ENCODE assay signal across 9 mouse cellular contexts in genomic region chr3:88738641-88739040, GRCm38 (mm10). TPM values are rescaled to one million over a fixed set of nuclear protein-coding genes. Genes with fewer than 3 reads are reported as not detected.
A peak's percentile ranks its signal among the peaks of the same experiment; 100 is the strongest.
DNase-seq lines count a peak whose midpoint lies in the region; ATAC-seq and TF ChIP-seq lines count a peak whose summit lies in the region.
"Had no signal": no experiment of that assay in that cellular context is flagged by ENCODE, and none has a peak within 500 bp of the region (broad histone marks: within the 10 kb centered on the region; RNA-seq: fewer than 3 reads in every experiment).

No protein-coding gene starts in this region.

- no peaks in the 10 kb centered on the region for H3K36me3 ChIP-seq in G1E (replicated peaks)
- H3K36me3 ChIP-seq in limb, embryonic 10.5 days, result peaks cover 6% of the 10 kb centered on the region

- TF ChIP-seq POLR2A in bone marrow, adult 2 months (IDR thresholded peaks at IDR 0.05; ENCODE audit: borderline replicate concordance, control insufficient read depth, low read depth, low read length), result no peak

- H3K27ac ChIP-seq in left cerebral cortex, adult 2 months, result no peak overlapping the region
- H3K27ac ChIP-seq in bone marrow, adult 2 months (ENCODE audit: control insufficient read depth, insufficient read depth, low read depth, low read length, poor library complexity), result no peak overlapping the region
- H3K27ac ChIP-seq in gastrocnemius, adult 2 months, result no peak overlapping the region
- H3K27ac ChIP-seq in limb, embryonic 10.5 days, result no peak overlapping the region

- H3K4me3 ChIP-seq in left cerebral cortex, adult 2 months, result no peak overlapping the region
- no peak overlapping the region for H3K4me3 ChIP-seq in G1E (ENCODE audit: low read depth, low read length)
- no peak overlapping the region for H3K4me3 ChIP-seq in bone marrow, adult 2 months (replicated peaks; ENCODE audit: control insufficient read depth, low read depth, low read length)
- H3K4me3 ChIP-seq in gastrocnemius, adult 2 months, result no peak overlapping the region
- H3K4me3 ChIP-seq in limb, embryonic 10.5 days, result no peak overlapping the region
- H3K4me3 ChIP-seq: myocyte had no signal

- intact Hi-C loops in left cerebral cortex, adult 2 months (cut with DNase I), result loop anchor here (5.0 kb wide), 1 partner anchor 146 kb away; no protein-coding TSS in a partner anchor
- intact Hi-C loops in gastrocnemius, adult 2 months (cut with DNase I), result loop anchor here (5.0 kb wide), 2 partner anchors 61 to 146 kb away; no protein-coding TSS in a partner anchor

- H3K4me1 ChIP-seq in G1E (ENCODE audit: insufficient read depth, low read depth, low read length), result no peaks in the 10 kb centered on the region; the same call in 1 of the 2 replicates
- H3K4me1 ChIP-seq in bone marrow, adult 2 months (ENCODE audit: control insufficient read depth, insufficient read depth, low read length), result no peaks in the 10 kb centered on the region; the same call in 1 of the 2 replicates
- no peaks in the 10 kb centered on the region for H3K4me1 ChIP-seq in limb, embryonic 10.5 days

- no peak for ATAC-seq in G1E (ENCODE audit: extremely low read depth, insufficient number of reproducible peaks, low FRiP score, poor library complexity, severe bottlenecking)
- no peak for ATAC-seq in inflammation-experienced regulatory T-cells, adult 6 months

- peak in 1 of 2 experiments; percentile 42 for DNase-seq in left cerebral cortex, adult 2 months (ENCODE audit: extremely low spot score in 1 of 2, low spot score in 2 of 2)
- DNase-seq in left cerebral cortex, adult 8-10 months (ENCODE audit: low spot score in 2 of 2), result no peak
- no peak for DNase-seq in G1E (ENCODE audit: low spot score)
- DNase-seq in gastrocnemius, adult 2 months, result peak; percentile 74
- DNase-seq in limb, embryonic 10.5 days (ENCODE audit: low spot score), result peak; percentile 58
- peak; percentile 31 for DNase-seq in right cerebral cortex, postnatal 25 days

- H3K27me3 ChIP-seq in G1E (ENCODE audit: insufficient read depth, low read length), result peaks cover 5% of the 10 kb centered on the region; the same call in 1 of the 2 replicates
- no peaks in the 10 kb centered on the region for H3K27me3 ChIP-seq in limb, embryonic 10.5 days (ENCODE audit: low read depth, poor library complexity, severe bottlenecking)

- H3K9me3 ChIP-seq in G1E (replicated peaks), result peaks cover 3% of the 10 kb centered on the region; the same call in 1 of the 2 replicates
- no peaks in the 10 kb centered on the region for H3K9me3 ChIP-seq in limb, embryonic 10.5 days (replicated peaks)

- peak; percentile 72 for TF ChIP-seq CTCF in left cerebral cortex, adult 2 months (IDR thresholded peaks at IDR 0.05)
- peak; percentile 83 for TF ChIP-seq CTCF in G1E (IDR thresholded peaks at IDR 0.05; ENCODE audit: low read depth, low read length)
- TF ChIP-seq CTCF in bone marrow, adult 2 months (IDR thresholded peaks at IDR 0.05; ENCODE audit: control insufficient read depth, insufficient read depth, low read length), result peak; percentile 91
- TF ChIP-seq CTCF in gastrocnemius, adult 2 months (IDR thresholded peaks at IDR 0.05), result peak; percentile 89

- WGBS in bone marrow, adult 2 months, result 17% methylated on average over 3 of the region's 3 CpGs
- 63% methylated on average over 3 of the region's 3 CpGs for WGBS in limb, embryonic 10.5 days

RNA-seq across cellular contexts. Expression of gene Rit1, which starts 22.0 kb away (rescaled TPM):
- total RNA-seq in left cerebral cortex, adult 2 months (2021), result 10 to 100 TPM; 41.1 to 45.8 TPM
- total RNA-seq in left cerebral cortex, adult 8-10 months (2022), result 10 to 100 TPM; 36.3 to 42.0 (median 40.6) TPM
- total RNA-seq in G1E (2014; fragmentation: Nextera tagmentation), result 29.7 and 30.8 TPM in 2 replicates
- 30.2 and 35.8 TPM in 2 replicates for total RNA-seq in G1E (2017)
- 18.2 and 18.3 TPM in 2 replicates for polyA plus RNA-seq in G1E (2012)
- 43.6 and 61.7 TPM in 2 replicates for polyA plus RNA-seq in bone marrow, adult 2 months (2011; ENCODE audit: insufficient read depth, insufficient read length, low replicate concordance, missing spikeins)
- total RNA-seq in gastrocnemius, adult 2 months (2021), result 10 to 100 TPM; 20.8 to 20.9 TPM
- 26.8 and 28.4 TPM in 2 replicates for polyA plus RNA-seq in limb, embryonic 10.5 days (2016; fragmentation: Nextera tagmentation; extraction: Ambion mirVana)
- polyA plus RNA-seq in inflammation-experienced regulatory T-cells, adult 6 months (2017; shearing (Covaris generic)), result 10 to 100 TPM; 34.1 to 55.2 (median 40.3) TPM

RNA-seq across cellular contexts. Expression of gene Syt11, which starts 36.3 kb away (rescaled TPM):
- total RNA-seq in left cerebral cortex, adult 2 months (2021), result 100 to 1,000 TPM; 513 to 521 TPM
- 100 to 1,000 TPM; 529 to 574 (median 545) TPM for total RNA-seq in left cerebral cortex, adult 8-10 months (2022)
- total RNA-seq in G1E (2014; fragmentation: Nextera tagmentation) (3.1 and 4.4 TPM in 2 replicates), G1E (2017) (0.52 and 0.82 TPM in 2 replicates)
- polyA plus RNA-seq in G1E (2012), result 0.11 and 0.14 TPM in 2 replicates
- 3.4 and 5.5 TPM in 2 replicates for polyA plus RNA-seq in bone marrow, adult 2 months (2011; ENCODE audit: insufficient read depth, insufficient read length, low replicate concordance, missing spikeins)
- total RNA-seq in gastrocnemius, adult 2 months (2021), result 1 to 10 TPM; 2.7 to 5.2 TPM
- polyA plus RNA-seq in limb, embryonic 10.5 days (2016; fragmentation: Nextera tagmentation; extraction: Ambion mirVana), result 15.1 and 28.1 TPM in 2 replicates
- 100 to 1,000 TPM; 105 to 132 (median 111) TPM for polyA plus RNA-seq in inflammation-experienced regulatory T-cells, adult 6 months (2017; shearing (Covaris generic))

RNA-seq across cellular contexts. Expression of gene Khdc4, which starts 53.0 kb away (rescaled TPM):
- total RNA-seq in left cerebral cortex, adult 2 months (2021), result 10 to 100 TPM; 55.3 to 59.3 TPM
- 10 to 100 TPM; 46.2 to 57.4 (median 51.3) TPM for total RNA-seq in left cerebral cortex, adult 8-10 months (2022)
- total RNA-seq in G1E (2014; fragmentation: Nextera tagmentation), result 98.1 and 102 TPM in 2 replicates
- 83.9 and 88.8 TPM in 2 replicates for total RNA-seq in G1E (2017)
- polyA plus RNA-seq in G1E (2012), result 16.7 and 18.5 TPM in 2 replicates
- 23.2 and 37.6 TPM in 2 replicates for polyA plus RNA-seq in bone marrow, adult 2 months (2011; ENCODE audit: insufficient read depth, insufficient read length, low replicate concordance, missing spikeins)
- total RNA-seq in gastrocnemius, adult 2 months (2021), result 10 to 100 TPM; 24.0 TPM
- 103 and 111 TPM in 2 replicates for polyA plus RNA-seq in limb, embryonic 10.5 days (2016; fragmentation: Nextera tagmentation; extraction: Ambion mirVana)
- polyA plus RNA-seq in inflammation-experienced regulatory T-cells, adult 6 months (2017; shearing (Covaris generic)), result 10 to 100 TPM; 36.1 to 57.0 (median 47.9) TPM

Comparison
In these comparisons a context has a peak if more than half of its experiments do, and no peak if none do; other contexts are left out.
1. DNase-seq: peak in gastrocnemius, adult 2 months (single experiment), limb, embryonic 10.5 days (single experiment) and right cerebral cortex, postnatal 25 days (single experiment); none in left cerebral cortex, adult 8-10 months (0 of 2) and G1E (single experiment).
2. RNA of gene Syt11, which starts 36.3 kb away (total RNA-seq): 529 to 574 TPM in left cerebral cortex, adult 8-10 months and 513 to 521 TPM in left cerebral cortex, adult 2 months; 2.7 to 5.2 TPM in gastrocnemius, adult 2 months and 0.52 to 4.4 TPM in G1E; every median in the first group is over 10 times any median in the second.
3. Peak in every context shown above with its lines, with median percentiles within 50 percentile points of each other: CTCF ChIP-seq.